Mouse (Mus musculus): ENCODE data around the gene Ehbp1l1. TPM values are rescaled to one million over a fixed set of nuclear protein-coding genes. Genes with fewer than 3 reads are reported as not detected.
"Not testable (repeated sequence)": the region's sequence is repeated elsewhere in the genome, so short reads cannot be mapped to it uniquely, and the experiment has no call there.

Gene Ehbp1l1
- polyA plus RNA-seq, 2 experiments: 25.4 to 51.1 TPM

GRCm38 (mm10) chr19:5688200-5689087 is 37.7 kb downstream of the Ehbp1l1 start, which contains the start of the genes Map3k11 and Pcnx3:
TSS of gene Map3k11 (plus strand) at chr19:5688742.
TSS of gene Pcnx3 (minus strand) at chr19:5688908.
- Histone ChIP-seq H3K36me3 (ENCODE audit: control insufficient read depth, insufficient read depth, low read length) (peaks cover 60% of the 10 kb centered on the region), H3K4me1 (ENCODE audit: control insufficient read depth, insufficient read depth, low read length) (peaks cover 26% of the 10 kb centered on the region)

GRCm38 (mm10) chr19:5687738-5688137 is 38.4 kb downstream of the Ehbp1l1 start:
- Histone ChIP-seq H3K36me3 (ENCODE audit: control insufficient read depth, insufficient read depth, low read length) (peaks cover 60% of the 10 kb centered on the region), H3K27ac (replicated peaks; ENCODE audit: low read depth, low read length) (no peak overlapping the region), H3K4me3 (replicated peaks; ENCODE audit: low read length) (peak overlapping the region; percentile 88), H3K9me3 (ENCODE audit: control insufficient read depth, low read length) (no peaks in the 10 kb centered on the region), H3K4me2 (replicated peaks; ENCODE audit: low read depth, low read length, severe bottlenecking) (peak overlapping the region; percentile 77), H3K27me3 (ENCODE audit: control insufficient read depth, insufficient read depth, low read length) (no peaks in the 10 kb centered on the region), H3K9ac (ENCODE audit: low read depth, low read length, severe bottlenecking) (peak overlapping the region; percentile 74), H3K4me1 (ENCODE audit: control insufficient read depth, insufficient read depth, low read length) (peaks cover 22% of the 10 kb centered on the region)
- TF ChIP-seq POLR2A (IDR thresholded peaks at IDR 0.05; ENCODE audit: borderline replicate concordance, extremely low read depth, insufficient read depth, insufficient read length): no peak
- no peak for DNase-seq (ENCODE audit: low spot score)
- no peak for ATAC-seq (ENCODE audit: low FRiP score, low read depth)
- 13% methylated on average over 9 of the region's 9 CpGs for WGBS

More at GRCm38 (mm10) chr19:5688200-5689087, 37.7 kb downstream of the Ehbp1l1 start, which contains the start of the genes Map3k11 and Pcnx3:
- no peaks in the 10 kb centered on the region for H3K27me3 ChIP-seq (ENCODE audit: control insufficient read depth, insufficient read depth, low read length)
- 3% methylated on average over 68 of the region's 69 CpGs for WGBS
- peak within 1 kb of the TSS; percentile 77 for H3K4me2 ChIP-seq (replicated peaks; ENCODE audit: low read depth, low read length, severe bottlenecking)
- no peaks in the 10 kb centered on the region for H3K9me3 ChIP-seq (ENCODE audit: control insufficient read depth, low read length)
- H3K4me3 ChIP-seq (replicated peaks; ENCODE audit: low read length): peak within 1 kb of the TSS; percentile 88
- ATAC-seq (ENCODE audit: low FRiP score, low read depth) (peak; percentile 93), DNase-seq (ENCODE audit: low spot score) (peak; percentile 99)
- H3K27ac ChIP-seq (replicated peaks; ENCODE audit: low read depth, low read length): peak within 1 kb of the TSS; percentile 91
- TF ChIP-seq POLR2A (IDR thresholded peaks at IDR 0.05; ENCODE audit: borderline replicate concordance, extremely low read depth, insufficient read depth, insufficient read length): 0 out of 2 replicates have a peak, but pooled peaks have one; percentile 35
- H3K9ac ChIP-seq (ENCODE audit: low read depth, low read length, severe bottlenecking): peak within 1 kb of the TSS; percentile 79

GRCm38 (mm10) chr19:5686954-5687353 is 39.2 kb downstream of the Ehbp1l1 start:
- H3K9me3 ChIP-seq (ENCODE audit: control insufficient read depth, low read length); H3K27me3 ChIP-seq (ENCODE audit: control insufficient read depth, insufficient read depth, low read length); H3K4me2 ChIP-seq (replicated peaks; ENCODE audit: low read depth, low read length, severe bottlenecking); H3K9ac ChIP-seq (ENCODE audit: low read depth, low read length, severe bottlenecking); ATAC-seq (ENCODE audit: low FRiP score, low read depth); H3K27ac ChIP-seq (replicated peaks; ENCODE audit: low read depth, low read length); H3K4me3 ChIP-seq (replicated peaks; ENCODE audit: low read length); DNase-seq (ENCODE audit: low spot score): not testable (repeated sequence)
- 92% methylated on average over 8 of the region's 12 CpGs for WGBS
- peaks cover 19% of the 10 kb centered on the region for H3K4me1 ChIP-seq (ENCODE audit: control insufficient read depth, insufficient read depth, low read length)
- peaks cover 65% of the 10 kb centered on the region for H3K36me3 ChIP-seq (ENCODE audit: control insufficient read depth, insufficient read depth, low read length)

- H3K4me3 ChIP-seq (replicated peaks; ENCODE audit: low read length): no peak overlapping the region
- H3K9ac ChIP-seq (ENCODE audit: low read depth, low read length, severe bottlenecking): no peak overlapping the region
- H3K4me2 ChIP-seq (replicated peaks; ENCODE audit: low read depth, low read length, severe bottlenecking): no peak overlapping the region
- H3K9me3 ChIP-seq (ENCODE audit: control insufficient read depth, low read length): no peaks in the 10 kb centered on the region
- H3K36me3 ChIP-seq (ENCODE audit: control insufficient read depth, insufficient read depth, low read length): peaks cover 65% of the 10 kb centered on the region
- no peaks in the 10 kb centered on the region for H3K27me3 ChIP-seq (ENCODE audit: control insufficient read depth, insufficient read depth, low read length)
- DNase-seq (ENCODE audit: low spot score) (no peak), ATAC-seq (ENCODE audit: low FRiP score, low read depth) (no peak)
- 91% methylated on average over 13 of the region's 13 CpGs for WGBS
- no peak for TF ChIP-seq POLR2A (IDR thresholded peaks at IDR 0.05; ENCODE audit: borderline replicate concordance, extremely low read depth, insufficient read depth, insufficient read length)
- H3K4me1 ChIP-seq (ENCODE audit: control insufficient read depth, insufficient read depth, low read length): peaks cover 14% of the 10 kb centered on the region
- no peak overlapping the region for H3K27ac ChIP-seq (replicated peaks; ENCODE audit: low read depth, low read length)
Observed at GRCm38 (mm10) chr19:5686437-5686836, 39.7 kb downstream of the Ehbp1l1 start.

- TF ChIP-seq POLR2A (IDR thresholded peaks at IDR 0.05; ENCODE audit: borderline replicate concordance, extremely low read depth, insufficient read depth, insufficient read length): no peak
- Histone ChIP-seq H3K4me3 (replicated peaks; ENCODE audit: low read length) (no peak overlapping the region), H3K9ac (ENCODE audit: low read depth, low read length, severe bottlenecking) (no peak overlapping the region), H3K27ac (replicated peaks; ENCODE audit: low read depth, low read length) (no peak overlapping the region), H3K4me1 (ENCODE audit: control insufficient read depth, insufficient read depth, low read length) (peaks cover 8% of the 10 kb centered on the region), H3K9me3 (ENCODE audit: control insufficient read depth, low read length) (no peaks in the 10 kb centered on the region), H3K4me2 (replicated peaks; ENCODE audit: low read depth, low read length, severe bottlenecking) (no peak overlapping the region), H3K27me3 (ENCODE audit: control insufficient read depth, insufficient read depth, low read length) (no peaks in the 10 kb centered on the region), H3K36me3 (ENCODE audit: control insufficient read depth, insufficient read depth, low read length) (peaks cover 65% of the 10 kb centered on the region)
- DNase-seq (ENCODE audit: low spot score): no peak
- WGBS: 95% methylated on average over 11 of the region's 11 CpGs
- no peak for ATAC-seq (ENCODE audit: low FRiP score, low read depth)
Observed at GRCm38 (mm10) chr19:5685861-5686260, 40.3 kb downstream of the Ehbp1l1 start.
